ENCODE assay signal across 23 mouse cellular contexts in genomic region chr1:94074756-94075155, GRCm38 (mm10). TPM values are rescaled to one million over a fixed set of nuclear protein-coding genes. Genes with fewer than 3 reads are reported as not detected.
A peak's percentile ranks its signal among the peaks of the same experiment; 100 is the strongest.
DNase-seq lines count a peak whose midpoint lies in the region; ATAC-seq lines count a peak whose summit lies in the region.
"Had no signal": no experiment of that assay in that cellular context is flagged by ENCODE, and none has a peak within 500 bp of the region (broad histone marks: within the 10 kb centered on the region; RNA-seq: fewer than 3 reads in every experiment).

No protein-coding gene starts in this region.

- ATAC-seq in granulocyte monocyte progenitor cell, adult 5-6 weeks (replicated peaks; ENCODE audit: poor library complexity, severe bottlenecking) = peak; percentile 9
- peak; percentile 18 for ATAC-seq in megakaryocyte-erythroid progenitor cell, adult 5-6 weeks (replicated peaks; ENCODE audit: low FRiP score, low TSS enrichment, poor library complexity, severe bottlenecking)
- ATAC-seq: forebrain, embryonic 16.5 days; lung, postnatal 0 days; midbrain, embryonic 16.5 days had no signal

- intact Hi-C loops in heart, postnatal 36 days (cut with DNase I) = loop anchor here (10.0 kb wide), 1 partner anchor 240 kb away; no protein-coding TSS in a partner anchor
- intact Hi-C loops in left cerebral cortex, postnatal 14 days (cut with DNase I) = loop anchor here (10.0 kb wide), 1 partner anchor 240 kb away; no protein-coding TSS in a partner anchor

- peak; percentile 45 for DNase-seq in heart, adult 11 months
- no peak for DNase-seq in heart, postnatal 36 days
- DNase-seq in liver = no peak
- DNase-seq in cerebellum, adult 11 months = no peak
- DNase-seq in left cerebral cortex, postnatal 14 days (ENCODE audit: low spot score in 2 of 2) = no peak
- DNase-seq: adrenal gland, postnatal 14 days; cerebellum, adult 11-12 months; cerebellum, adult 9-11 months; kidney, adult 11 months; kidney, postnatal 14 days; left cerebral cortex, postnatal 4 days; liver, embryonic 13.5 days; lung, adult 18-20 months; retina, postnatal 1 day; right cerebral cortex, postnatal 25 days; thymus, postnatal 14 days had no signal

RNA-seq across cellular contexts. Expression of gene Pdcd1, which starts 22.4 kb away (rescaled TPM):
- total RNA-seq in heart, postnatal 36 days (2021) = not detected
- total RNA-seq in granulocyte monocyte progenitor cell, adult 5-6 weeks (2014; fragmentation: Nextera tagmentation) = not detected in 2 replicates
- not detected in 2 replicates for total RNA-seq in granulocyte monocyte progenitor cell, adult 5-6 weeks (2017)
- 0.94 and 3.9 TPM in 2 replicates for total RNA-seq in megakaryocyte-erythroid progenitor cell, adult 5-6 weeks (2014; fragmentation: Nextera tagmentation)
- total RNA-seq in megakaryocyte-erythroid progenitor cell, adult 5-6 weeks (2017) = 0.19 and 0.65 TPM in 2 replicates
- not detected for total RNA-seq in left cerebral cortex, postnatal 14 days (2021)
- total RNA-seq: adrenal gland, postnatal 14 days; gastrocnemius, adult 8-10 months; heart, postnatal 25 days had no signal

RNA-seq across cellular contexts. Expression of gene Neu4, which starts 54.5 kb away (rescaled TPM):
- not detected for total RNA-seq in heart, postnatal 36 days (2021)
- total RNA-seq in granulocyte monocyte progenitor cell, adult 5-6 weeks (2014; fragmentation: Nextera tagmentation) = not detected in 2 replicates
- total RNA-seq in granulocyte monocyte progenitor cell, adult 5-6 weeks (2017) = not detected in 2 replicates
- total RNA-seq in megakaryocyte-erythroid progenitor cell, adult 5-6 weeks (2014; fragmentation: Nextera tagmentation) = not detected in 2 replicates
- not detected in 2 replicates for total RNA-seq in megakaryocyte-erythroid progenitor cell, adult 5-6 weeks (2017)
- total RNA-seq in left cerebral cortex, postnatal 14 days (2021) = 10 to 100 TPM; 12.8 to 13.4 TPM
- total RNA-seq: adrenal gland, postnatal 14 days; gastrocnemius, adult 8-10 months; heart, postnatal 25 days had no signal

Comparison
In these comparisons a context has a peak if more than half of its experiments do, and no peak if none do; other contexts are left out.
1. RNA of gene Neu4, which starts 54.5 kb away (total RNA-seq): 12.8 to 13.4 TPM in left cerebral cortex, postnatal 14 days; not detected in heart, postnatal 36 days, not detected in granulocyte monocyte progenitor cell, adult 5-6 weeks and not detected in megakaryocyte-erythroid progenitor cell, adult 5-6 weeks; every median in the first group is over 10 times any median in the second.